In the genomic region with DNA sequence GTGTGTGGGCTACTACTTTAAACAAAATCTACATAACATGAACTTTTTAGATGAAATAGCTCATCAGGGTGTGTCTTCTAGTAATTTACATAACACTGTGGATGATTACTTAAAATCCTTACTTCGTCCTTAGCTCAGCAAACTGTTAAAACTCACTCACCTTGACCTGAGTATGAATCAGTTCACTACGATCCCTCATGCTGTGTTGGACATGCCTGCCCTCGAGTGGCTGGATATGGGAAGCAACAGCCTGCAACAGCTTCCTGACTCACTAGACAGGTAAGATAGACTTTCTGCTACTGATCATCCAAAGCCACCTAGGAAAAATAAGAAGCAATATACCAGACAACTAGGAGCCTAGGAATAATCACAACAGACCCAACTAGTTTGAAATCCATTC, we compare ENCODE assay signal across 12 mouse cellular contexts. TPM values are rescaled to one million over a fixed set of nuclear protein-coding genes. Genes with fewer than 3 reads are reported as not detected.
DNase-seq lines count a peak whose midpoint lies in the region; ATAC-seq and TF ChIP-seq lines count a peak whose summit lies in the region.
"Had no signal": no experiment of that assay in that cellular context is flagged by ENCODE, and none has a peak within 500 bp of the region (broad histone marks: within the 10 kb centered on the region; RNA-seq: fewer than 3 reads in every experiment).

No protein-coding gene starts in this region.

- TF ChIP-seq CTCF in heart, adult 2 months (IDR thresholded peaks at IDR 0.05) = peak; percentile 57

- TF ChIP-seq POLR2A in heart, adult 2 months (IDR thresholded peaks at IDR 0.05; ENCODE audit: insufficient read depth, low read depth, low read length) = no peak

- intact Hi-C loops in heart, adult 2 months (cut with DNase I) = loop anchor here (5.0 to 10.0 kb wide), 2 partner anchors 70 to 242 kb away; a partner anchor contains a TSS

- no peak overlapping the region for H3K4me3 ChIP-seq in heart, adult 2 months
- no peak overlapping the region for H3K4me3 ChIP-seq in midbrain, embryonic 14.5 days (replicated peaks; ENCODE audit: low read depth, low read length)
- no peak overlapping the region for H3K4me3 ChIP-seq in midbrain, embryonic 16.5 days (ENCODE audit: low read depth, low read length)
- H3K4me3 ChIP-seq in neural tube, embryonic 15.5 days (replicated peaks) = no peak overlapping the region
- H3K4me3 ChIP-seq: forebrain, embryonic 10.5 days; midbrain, embryonic 15.5 days; stomach, embryonic 15.5 days had no signal

- DNase-seq in heart, adult 2 months = no peak
- no peak for DNase-seq in heart, postnatal 4 days
- DNase-seq in midbrain, embryonic 14.5 days = peak; percentile 44
- DNase-seq in ZHBTc4 (ENCODE audit: low read depth, low spot score) = peak; percentile 62
- DNase-seq in T-cell, adult 2 months (ENCODE audit: low spot score) = no peak
- DNase-seq: cerebellum, adult 9-10 months had no signal

- no peaks in the 10 kb centered on the region for H3K79me2 ChIP-seq in heart, adult 2 months (replicated peaks; ENCODE audit: control insufficient read depth, insufficient read depth, low read length)

- ATAC-seq in midbrain, embryonic 14.5 days (ENCODE audit: low FRiP score, low TSS enrichment) = no peak
- no peak for ATAC-seq in midbrain, embryonic 16.5 days
- ATAC-seq in megakaryocyte-erythroid progenitor cell, adult 5-6 weeks (replicated peaks; ENCODE audit: low FRiP score, low TSS enrichment, poor library complexity, severe bottlenecking) = 0 out of 2 replicates have a peak, but pooled peaks have one; percentile 47
- no peak for ATAC-seq in neural tube, embryonic 15.5 days (ENCODE audit: low FRiP score)
- ATAC-seq: midbrain, embryonic 15.5 days had no signal

- H3K27ac ChIP-seq in heart, adult 2 months = no peak overlapping the region
- H3K27ac ChIP-seq in midbrain, embryonic 14.5 days (replicated peaks; ENCODE audit: low read depth, low read length) = no peak overlapping the region
- H3K27ac ChIP-seq in midbrain, embryonic 16.5 days (ENCODE audit: low read length) = no peak overlapping the region
- no peak overlapping the region for H3K27ac ChIP-seq in neural tube, embryonic 15.5 days (replicated peaks)
- H3K27ac ChIP-seq: forebrain, embryonic 10.5 days; midbrain, embryonic 15.5 days; stomach, embryonic 15.5 days had no signal

- no peaks in the 10 kb centered on the region for H3K27me3 ChIP-seq in heart, adult 2 months (ENCODE audit: control insufficient read depth, insufficient read depth, low read length)
- H3K27me3 ChIP-seq in midbrain, embryonic 14.5 days (ENCODE audit: control insufficient read depth, insufficient read depth, low read length) = no peaks in the 10 kb centered on the region
- H3K27me3 ChIP-seq in midbrain, embryonic 16.5 days (ENCODE audit: control insufficient read depth, insufficient read depth, low read depth, low read length) = no peaks in the 10 kb centered on the region
- no peaks in the 10 kb centered on the region for H3K27me3 ChIP-seq in neural tube, embryonic 15.5 days (replicated peaks)
- H3K27me3 ChIP-seq: midbrain, embryonic 15.5 days; stomach, embryonic 15.5 days had no signal

- H3K4me2 ChIP-seq in midbrain, embryonic 14.5 days (ENCODE audit: low read length) = no peak overlapping the region
- H3K4me2 ChIP-seq in midbrain, embryonic 16.5 days (ENCODE audit: low read length) = no peak overlapping the region
- no peak overlapping the region for H3K4me2 ChIP-seq in neural tube, embryonic 15.5 days
- H3K4me2 ChIP-seq: midbrain, embryonic 15.5 days; stomach, embryonic 15.5 days had no signal

- no peaks in the 10 kb centered on the region for H3K9me3 ChIP-seq in midbrain, embryonic 14.5 days (ENCODE audit: control insufficient read depth, low read length)
- H3K9me3 ChIP-seq in midbrain, embryonic 16.5 days (replicated peaks; ENCODE audit: control insufficient read depth, low read length, poor library complexity, severe bottlenecking) = no peaks in the 10 kb centered on the region
- H3K9me3 ChIP-seq in neural tube, embryonic 15.5 days (replicated peaks) = no peaks in the 10 kb centered on the region
- H3K9me3 ChIP-seq: forebrain, embryonic 10.5 days; midbrain, embryonic 15.5 days; stomach, embryonic 15.5 days had no signal

- no peaks in the 10 kb centered on the region for H3K36me3 ChIP-seq in heart, adult 2 months (ENCODE audit: control insufficient read depth, insufficient read depth, low read length)
- peaks cover 19% of the 10 kb centered on the region for H3K36me3 ChIP-seq in midbrain, embryonic 14.5 days (ENCODE audit: control insufficient read depth, insufficient read depth, low read length)
- peaks cover 3% of the 10 kb centered on the region for H3K36me3 ChIP-seq in midbrain, embryonic 16.5 days (ENCODE audit: control insufficient read depth, insufficient read depth, low read length)
- peaks cover 18% of the 10 kb centered on the region for H3K36me3 ChIP-seq in neural tube, embryonic 15.5 days

- H3K4me1 ChIP-seq in heart, adult 2 months (ENCODE audit: control insufficient read depth, insufficient read depth, low read length) = no peaks in the 10 kb centered on the region
- H3K4me1 ChIP-seq in midbrain, embryonic 14.5 days (ENCODE audit: control insufficient read depth, insufficient read depth, low read length) = no peaks in the 10 kb centered on the region
- no peaks in the 10 kb centered on the region for H3K4me1 ChIP-seq in midbrain, embryonic 16.5 days (ENCODE audit: control insufficient read depth, insufficient read depth, low read length)
- no peaks in the 10 kb centered on the region for H3K4me1 ChIP-seq in neural tube, embryonic 15.5 days
- H3K4me1 ChIP-seq: forebrain, embryonic 10.5 days; midbrain, embryonic 15.5 days; stomach, embryonic 15.5 days had no signal

- no peak for TF ChIP-seq EP300 in heart, adult 2 months (IDR thresholded peaks at IDR 0.05; ENCODE audit: insufficient read depth, low read depth, low read length)

- no peak overlapping the region for H3K9ac ChIP-seq in heart, adult 2 months (ENCODE audit: low read depth, low read length)
- H3K9ac ChIP-seq in midbrain, embryonic 14.5 days (replicated peaks; ENCODE audit: low read length) = no peak overlapping the region
- H3K9ac ChIP-seq in midbrain, embryonic 16.5 days (ENCODE audit: low read depth, low read length) = no peak overlapping the region
- H3K9ac ChIP-seq in neural tube, embryonic 15.5 days (replicated peaks) = no peak overlapping the region
- H3K9ac ChIP-seq: midbrain, embryonic 15.5 days; stomach, embryonic 15.5 days had no signal

- WGBS in heart, adult 2 months = 44% methylated on average over 3 of the region's 3 CpGs
- 74% methylated on average over 3 of the region's 3 CpGs for WGBS in midbrain, embryonic 14.5 days
- 62% methylated on average over 3 of the region's 3 CpGs for WGBS in midbrain, embryonic 16.5 days
- WGBS in neural tube, embryonic 15.5 days = 63% methylated on average over 3 of the region's 3 CpGs

RNA-seq across cellular contexts. Expression of a gene that starts 14.5 kb away (rescaled TPM):
- total RNA-seq in heart, adult 2 months (2021) = 10 to 100 TPM; 64.4 to 69.5 TPM
- polyA plus RNA-seq in heart, adult 2 months (2012; rRNA removed) = 39.3 and 94.6 TPM in 2 replicates
- total RNA-seq in heart, postnatal 4 days (2021) = 10 to 100 TPM; 65.9 to 67.2 TPM
- 0.34 and 0.49 TPM in 2 replicates for polyA plus RNA-seq in midbrain, embryonic 14.5 days (2014; fragmentation: Nextera tagmentation; extraction: Ambion mirVana)
- 0.25 and 0.38 TPM in 2 replicates for polyA plus RNA-seq in midbrain, embryonic 16.5 days (2015; fragmentation: Nextera tagmentation; extraction: Ambion mirVana)
- total RNA-seq in megakaryocyte-erythroid progenitor cell, adult 5-6 weeks (2014; fragmentation: Nextera tagmentation) = 0.37 TPM in 1 of 2 replicates, not detected in the other
- total RNA-seq in megakaryocyte-erythroid progenitor cell, adult 5-6 weeks (2017) = 0.23 and 0.61 TPM in 2 replicates
- 0.40 and 0.45 TPM in 2 replicates for polyA plus RNA-seq in neural tube, embryonic 15.5 days (2015; fragmentation: Nextera tagmentation; extraction: Ambion mirVana)

RNA-seq across cellular contexts. Expression of a gene that starts 17.5 kb away (rescaled TPM):
- 1 to 10 TPM; 2.0 TPM for total RNA-seq in heart, adult 2 months (2021)
- polyA plus RNA-seq in heart, adult 2 months (2012; rRNA removed) = 0.76 and 1.4 TPM in 2 replicates
- 1 to 10 TPM; 9.3 to 10.0 TPM for total RNA-seq in heart, postnatal 4 days (2021)
- 10.0 and 16.2 TPM in 2 replicates for polyA plus RNA-seq in midbrain, embryonic 14.5 days (2014; fragmentation: Nextera tagmentation; extraction: Ambion mirVana)
- 11.4 and 15.3 TPM in 2 replicates for polyA plus RNA-seq in midbrain, embryonic 16.5 days (2015; fragmentation: Nextera tagmentation; extraction: Ambion mirVana)
- 20.1 and 23.1 TPM in 2 replicates for total RNA-seq in megakaryocyte-erythroid progenitor cell, adult 5-6 weeks (2014; fragmentation: Nextera tagmentation)
- total RNA-seq in megakaryocyte-erythroid progenitor cell, adult 5-6 weeks (2017) = 38.0 and 65.1 TPM in 2 replicates
- 12.9 and 17.0 TPM in 2 replicates for polyA plus RNA-seq in neural tube, embryonic 15.5 days (2015; fragmentation: Nextera tagmentation; extraction: Ambion mirVana)

RNA-seq across cellular contexts. Expression of a gene that starts 37.1 kb away (rescaled TPM):
- total RNA-seq in heart, adult 2 months (2021) = 1 to 10 TPM; 5.4 to 5.5 TPM
- polyA plus RNA-seq in heart, adult 2 months (2012; rRNA removed) = 3.6 and 7.3 TPM in 2 replicates
- 1 to 10 TPM; 7.1 to 9.0 TPM for total RNA-seq in heart, postnatal 4 days (2021)
- polyA plus RNA-seq in midbrain, embryonic 14.5 days (2014; fragmentation: Nextera tagmentation; extraction: Ambion mirVana) = 22.9 and 26.1 TPM in 2 replicates
- 29.3 and 31.8 TPM in 2 replicates for polyA plus RNA-seq in midbrain, embryonic 16.5 days (2015; fragmentation: Nextera tagmentation; extraction: Ambion mirVana)
- 39.6 and 46.7 TPM in 2 replicates for total RNA-seq in megakaryocyte-erythroid progenitor cell, adult 5-6 weeks (2014; fragmentation: Nextera tagmentation)
- 26.6 and 34.2 TPM in 2 replicates for total RNA-seq in megakaryocyte-erythroid progenitor cell, adult 5-6 weeks (2017)
- 26.6 and 29.1 TPM in 2 replicates for polyA plus RNA-seq in neural tube, embryonic 15.5 days (2015; fragmentation: Nextera tagmentation; extraction: Ambion mirVana)

Comparison
In these comparisons a context has a peak if more than half of its experiments do, and no peak if none do; other contexts are left out.
1. DNase-seq: peak in midbrain, embryonic 14.5 days (single experiment) and ZHBTc4 (single experiment); none in heart, adult 2 months (0 of 2), heart, postnatal 4 days (single experiment) and T-cell, adult 2 months (single experiment).
2. RNA of a gene that starts 14.5 kb away (polyA plus RNA-seq): 39.3 to 94.6 TPM in heart, adult 2 months; 0.34 to 0.49 TPM in midbrain, embryonic 14.5 days, 0.40 to 0.45 TPM in neural tube, embryonic 15.5 days and 0.25 to 0.38 TPM in midbrain, embryonic 16.5 days; every median in the first group is over 10 times any median in the second.